Mouse (Mus musculus): ENCODE measurements around the gene Olfr547. TPM values are rescaled to one million over a fixed set of nuclear protein-coding genes. Genes with fewer than 3 reads are reported as not detected.
"Not testable (repeated sequence)": the region's sequence is repeated elsewhere in the genome, so short reads cannot be mapped to it uniquely, and the experiment has no call there.

Olfr547 gene
- total RNA-seq (2014; fragmentation: Nextera tagmentation) (not detected in 2 replicates), total RNA-seq (2017) (not detected in 2 replicates), polyA plus RNA-seq (2012) (not detected in 2 replicates)

- TF ChIP-seq POLR2AphosphoS5 (IDR thresholded peaks at IDR 0.05; ENCODE audit: insufficient replicate concordance, low read depth, low read length) (no peak), GATA1 (IDR thresholded peaks at IDR 0.05; ENCODE audit: borderline replicate concordance, low read length) (no peak)
- H3K36me3 ChIP-seq (replicated peaks) = no peaks in the 10 kb centered on the region
- H3K9me3 ChIP-seq (replicated peaks) = no peaks in the 10 kb centered on the region
- DNase-seq (ENCODE audit: low spot score) (no peak), ATAC-seq (ENCODE audit: extremely low read depth, insufficient number of reproducible peaks, low FRiP score, poor library complexity, severe bottlenecking) (no peak)
- H3K4me3 ChIP-seq (ENCODE audit: low read depth, low read length) = no peak within 1 kb of the TSS
- no peaks in the 10 kb centered on the region for H3K4me1 ChIP-seq (ENCODE audit: insufficient read depth, low read depth, low read length)
- peaks cover 3% of the 10 kb centered on the region; the same call in 1 of the 2 replicates for H3K27me3 ChIP-seq (ENCODE audit: insufficient read depth, low read length)
These were observed at the start of gene Olfr547 for GRCm38 (mm10) chr7:102534449-102534848. Gene Olfr547 (plus strand): TSS chr7:102534749.

GRCm38 (mm10) chr7:102484766-102485165 lies 49.8 kb upstream of the Olfr547 start:
- H3K27me3 ChIP-seq (ENCODE audit: insufficient read depth, low read length) = peaks cover 13% of the 10 kb centered on the region
- H3K9me3 ChIP-seq (replicated peaks); H3K4me3 ChIP-seq (ENCODE audit: low read depth, low read length); H3K36me3 ChIP-seq (replicated peaks); DNase-seq (ENCODE audit: low spot score); ATAC-seq (ENCODE audit: extremely low read depth, insufficient number of reproducible peaks, low FRiP score, poor library complexity, severe bottlenecking): not testable (repeated sequence)
- H3K4me1 ChIP-seq (ENCODE audit: insufficient read depth, low read depth, low read length) = peaks cover 50% of the 10 kb centered on the region

GRCm38 (mm10) chr7:102486105-102486504 lies 48.4 kb upstream of the Olfr547 start:
- DNase-seq (ENCODE audit: low spot score) = no peak
- H3K27me3 ChIP-seq (ENCODE audit: insufficient read depth, low read length) = peaks cover 14% of the 10 kb centered on the region
- peak; percentile 54 for ATAC-seq (ENCODE audit: extremely low read depth, insufficient number of reproducible peaks, low FRiP score, poor library complexity, severe bottlenecking)
- no peaks in the 10 kb centered on the region for H3K36me3 ChIP-seq (replicated peaks)
- TF ChIP-seq GATA2 (IDR thresholded peaks at IDR 0.05; ENCODE audit: borderline replicate concordance, low read depth, low read length) (no peak), CTCF (IDR thresholded peaks at IDR 0.05; ENCODE audit: low read depth, low read length) (no peak), TAL1 (conservative IDR thresholded peaks at IDR 0.05; ENCODE audit: low read depth, low read length) (no peak; the same call in 1 of the 2 replicates), GATA1 (IDR thresholded peaks at IDR 0.05; ENCODE audit: borderline replicate concordance, low read length) (no peak), POLR2AphosphoS5 (IDR thresholded peaks at IDR 0.05; ENCODE audit: insufficient replicate concordance, low read depth, low read length) (no peak)
- H3K4me1 ChIP-seq (ENCODE audit: insufficient read depth, low read depth, low read length) = peaks cover 46% of the 10 kb centered on the region
- H3K4me3 ChIP-seq (ENCODE audit: low read depth, low read length) = no peak overlapping the region; the same call in 1 of the 2 replicates
- H3K9me3 ChIP-seq (replicated peaks) = no peaks in the 10 kb centered on the region

- no peak within 1 kb of the TSS for H3K4me3 ChIP-seq (ENCODE audit: low read depth, low read length)
- H3K4me1 ChIP-seq (ENCODE audit: insufficient read depth, low read depth, low read length) = peaks cover 43% of the 10 kb centered on the region
- peaks cover 10% of the 10 kb centered on the region for H3K27me3 ChIP-seq (ENCODE audit: insufficient read depth, low read length)
- no peaks in the 10 kb centered on the region for H3K36me3 ChIP-seq (replicated peaks)
- no peaks in the 10 kb centered on the region for H3K9me3 ChIP-seq (replicated peaks)
- TF ChIP-seq TAL1 (conservative IDR thresholded peaks at IDR 0.05; ENCODE audit: low read depth, low read length) = no peak
- no peak for TF ChIP-seq POLR2AphosphoS5 (IDR thresholded peaks at IDR 0.05; ENCODE audit: insufficient replicate concordance, low read depth, low read length)
- TF ChIP-seq GATA2 (IDR thresholded peaks at IDR 0.05; ENCODE audit: borderline replicate concordance, low read depth, low read length) = no peak
- TF ChIP-seq CTCF (IDR thresholded peaks at IDR 0.05; ENCODE audit: low read depth, low read length) = no peak
- no peak for TF ChIP-seq GATA1 (IDR thresholded peaks at IDR 0.05; ENCODE audit: borderline replicate concordance, low read length)
- DNase-seq (ENCODE audit: low spot score) = no peak
- no peak for ATAC-seq (ENCODE audit: extremely low read depth, insufficient number of reproducible peaks, low FRiP score, poor library complexity, severe bottlenecking)
These were observed 46.4 kb upstream of the Olfr547 start, which contains the start of gene Olfr544 for GRCm38 (mm10) chr7:102488161-102488560. Gene Olfr544 (minus strand): TSS chr7:102488313.

GRCm38 (mm10) chr7:102494416-102494815 lies 40.1 kb upstream of the Olfr547 start:
- H3K27me3 ChIP-seq (ENCODE audit: insufficient read depth, low read length) = peaks cover 14% of the 10 kb centered on the region
- not testable (repeated sequence) for H3K9me3 ChIP-seq (replicated peaks); H3K4me3 ChIP-seq (ENCODE audit: low read depth, low read length); DNase-seq (ENCODE audit: low spot score); H3K36me3 ChIP-seq (replicated peaks); H3K4me1 ChIP-seq (ENCODE audit: insufficient read depth, low read depth, low read length); ATAC-seq (ENCODE audit: extremely low read depth, insufficient number of reproducible peaks, low FRiP score, poor library complexity, severe bottlenecking)

DNA sequence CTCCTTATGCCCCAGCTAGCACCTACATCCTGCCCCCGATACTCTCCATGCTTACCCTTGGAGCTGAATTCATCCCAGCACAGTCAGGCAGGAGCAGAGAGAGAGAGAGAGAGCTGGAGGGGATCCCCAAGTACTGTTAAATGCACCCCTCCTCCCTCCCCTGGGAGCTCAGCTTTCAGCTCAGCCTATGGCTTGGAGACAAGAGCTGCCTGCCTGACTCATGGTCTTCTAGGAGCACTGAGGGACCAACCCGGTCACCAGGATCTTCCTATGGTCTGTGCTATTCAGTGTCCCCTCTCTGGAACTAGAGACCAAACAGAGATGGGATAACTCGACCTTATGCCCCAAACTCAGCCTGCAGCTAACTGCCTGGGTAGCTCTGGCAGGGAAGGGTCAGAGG lies 35.1 kb upstream of the Olfr547 start, which contains the start of gene Olfr545:
Gene Olfr545, minus strand, starts transcription at position 101 of the 400 bp plus-strand sequence.
- TF ChIP-seq POLR2AphosphoS5 (IDR thresholded peaks at IDR 0.05; ENCODE audit: insufficient replicate concordance, low read depth, low read length) = no peak
- TF ChIP-seq TAL1 (conservative IDR thresholded peaks at IDR 0.05; ENCODE audit: low read depth, low read length) = no peak
- no peak for TF ChIP-seq GATA2 (IDR thresholded peaks at IDR 0.05; ENCODE audit: borderline replicate concordance, low read depth, low read length)
- TF ChIP-seq CTCF (IDR thresholded peaks at IDR 0.05; ENCODE audit: low read depth, low read length) = no peak
- no peak within 1 kb of the TSS for H3K4me3 ChIP-seq (ENCODE audit: low read depth, low read length)
- H3K4me1 ChIP-seq (ENCODE audit: insufficient read depth, low read depth, low read length) = no peaks in the 10 kb centered on the region
- H3K27me3 ChIP-seq (ENCODE audit: insufficient read depth, low read length) = peaks cover 33% of the 10 kb centered on the region
- H3K36me3 ChIP-seq (replicated peaks) = no peaks in the 10 kb centered on the region
- DNase-seq (ENCODE audit: low spot score) = no peak
- H3K9me3 ChIP-seq (replicated peaks) = no peaks in the 10 kb centered on the region
- no peak for ATAC-seq (ENCODE audit: extremely low read depth, insufficient number of reproducible peaks, low FRiP score, poor library complexity, severe bottlenecking)

- no peak for TF ChIP-seq TAL1 (conservative IDR thresholded peaks at IDR 0.05; ENCODE audit: low read depth, low read length)
- DNase-seq (ENCODE audit: low spot score) (no peak), ATAC-seq (ENCODE audit: extremely low read depth, insufficient number of reproducible peaks, low FRiP score, poor library complexity, severe bottlenecking) (no peak)
- Histone ChIP-seq H3K9me3 (replicated peaks) (no peaks in the 10 kb centered on the region), H3K27me3 (ENCODE audit: insufficient read depth, low read length) (peaks cover 33% of the 10 kb centered on the region), H3K36me3 (replicated peaks) (no peaks in the 10 kb centered on the region), H3K4me3 (ENCODE audit: low read depth, low read length) (no peak overlapping the region), H3K4me1 (ENCODE audit: insufficient read depth, low read depth, low read length) (peaks cover 1% of the 10 kb centered on the region; the same call in 1 of the 2 replicates)
These were observed 32.6 kb upstream of the Olfr547 start for GRCm38 (mm10) chr7:102501986-102502385.
